Mouse (Mus musculus) testis, postnatal 14 days (tissue): Measurements from ENCODE around the gene Ankrd27.

Source experiments
- DNase-seq: peaks from one replicate; pipeline ENCODE4 v3.0.0; 2021; ENCODE audit warnings: low spot score

Ankrd27 gene

GRCm38 (mm10) chr7:35584068-35584785 is 1.8 kb upstream of the Ankrd27 start:
- no peak for DNase-seq

- DNase-seq = no peak
These were observed 1.3 kb upstream of the Ankrd27 start for GRCm38 (mm10) chr7:35584786-35585190.

DNA sequence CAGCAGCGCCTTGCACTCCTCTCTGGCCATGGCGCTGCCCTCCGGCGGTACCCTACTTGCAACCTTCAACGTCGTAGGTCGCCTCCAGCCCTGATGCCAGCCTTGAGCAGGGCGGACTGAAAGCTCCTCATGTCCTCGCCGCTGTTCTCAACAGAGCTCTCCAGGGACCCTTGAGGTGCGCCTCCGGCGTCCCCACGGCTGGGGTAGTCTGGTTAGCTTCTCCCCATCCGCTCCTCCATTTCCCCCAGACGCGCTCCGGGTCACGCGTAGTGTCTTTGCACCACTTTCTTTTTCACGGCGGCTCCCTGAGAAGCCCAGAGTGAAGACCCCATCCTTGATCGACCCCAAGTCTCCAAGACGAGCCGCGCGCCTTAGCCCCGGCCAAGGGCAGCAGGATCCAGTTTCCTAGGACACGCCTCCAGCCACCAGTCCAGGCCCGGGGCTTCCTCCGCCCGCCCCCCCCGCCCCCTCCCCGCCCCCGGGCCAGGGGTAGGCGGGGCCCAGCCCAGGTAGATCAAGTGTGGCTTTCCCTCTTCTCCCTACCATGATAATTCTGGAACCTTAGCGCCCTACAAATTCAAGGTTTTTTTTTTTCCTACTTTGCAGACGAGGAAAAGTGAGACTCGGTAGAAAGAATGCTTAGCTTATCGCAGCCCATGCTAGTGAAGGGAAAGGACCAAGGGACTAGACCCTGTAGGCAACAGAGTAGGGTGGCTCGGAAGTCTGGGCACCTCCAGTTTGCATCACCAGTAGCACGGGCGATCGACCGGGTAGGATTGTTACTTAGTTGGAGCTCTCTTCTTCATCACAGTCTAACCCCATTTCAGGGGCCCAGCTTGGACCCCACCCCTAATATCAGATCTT is 621 bp upstream of the Ankrd27 start, which contains the start of gene Rgs9bp:
Gene Rgs9bp, minus strand, starts transcription at position 392 of the 864 bp plus-strand sequence.
- peak; percentile 35 for DNase-seq

DNA sequence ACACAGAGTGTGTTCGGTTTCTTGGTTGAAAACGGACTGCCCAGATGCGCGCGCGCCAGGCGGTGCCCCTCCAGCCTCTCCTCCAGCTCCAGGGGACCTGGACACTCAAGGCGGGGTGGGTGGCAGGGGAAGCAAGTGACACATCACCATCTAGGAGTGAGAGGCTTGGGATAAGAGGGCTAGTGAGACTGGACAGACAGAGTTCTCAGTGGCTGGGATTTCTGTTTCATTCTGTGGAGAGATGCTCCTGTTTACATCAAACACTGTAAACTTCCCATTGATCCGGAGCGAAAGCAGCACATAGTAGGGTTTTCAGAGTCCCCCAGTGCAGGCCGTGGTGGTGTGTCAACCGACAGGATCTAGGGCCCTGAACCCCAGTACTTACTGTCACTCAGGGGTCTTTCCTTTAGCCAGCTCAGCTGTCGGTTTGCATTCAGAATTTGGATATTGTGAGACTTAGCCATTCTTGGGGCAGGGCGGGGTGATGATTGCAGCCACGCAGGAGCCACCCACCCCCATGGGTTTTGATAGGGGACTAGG is 932 bp downstream of the Ankrd27 start:
- DNase-seq = no peak

GRCm38 (mm10) chr7:35587728-35588127 is 1.7 kb downstream of the Ankrd27 start:
- no peak for DNase-seq

DNA sequence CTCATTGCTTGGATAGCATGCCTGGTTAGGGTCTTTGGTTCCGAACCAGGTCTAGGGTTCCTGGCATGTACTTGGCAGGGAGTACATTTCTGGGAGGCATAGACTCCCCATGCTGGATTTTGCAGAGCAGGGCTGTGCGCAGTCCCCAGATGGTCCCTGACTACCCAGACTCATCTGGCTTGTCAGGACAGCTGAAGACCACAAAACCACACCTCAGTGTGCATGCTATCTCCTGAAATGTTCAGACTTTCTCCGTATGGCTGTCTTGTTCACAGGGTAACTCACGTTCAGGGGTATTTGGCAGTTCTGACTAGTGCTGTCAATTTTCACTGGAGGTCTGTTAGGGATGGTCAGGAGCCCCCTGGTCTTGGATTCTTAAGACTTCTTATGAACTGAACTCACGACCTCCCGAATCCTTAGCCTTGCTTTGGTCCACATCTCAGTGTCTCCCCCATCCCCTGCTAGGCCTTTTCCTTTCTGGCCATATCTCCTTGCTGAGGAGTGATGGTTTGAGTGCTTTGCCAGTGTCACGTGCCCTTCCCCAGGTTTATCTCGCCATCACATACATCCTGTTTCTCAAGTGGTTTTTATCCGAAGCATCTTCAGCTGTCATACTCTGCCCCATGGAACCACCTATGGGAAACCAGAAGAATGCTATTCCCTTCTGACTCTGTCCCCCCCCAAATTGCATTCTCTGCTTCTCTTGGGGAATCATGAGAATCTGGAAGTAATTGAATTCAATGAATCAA is 2.8 kb downstream of the Ankrd27 start:
- DNase-seq = no peak

DNA sequence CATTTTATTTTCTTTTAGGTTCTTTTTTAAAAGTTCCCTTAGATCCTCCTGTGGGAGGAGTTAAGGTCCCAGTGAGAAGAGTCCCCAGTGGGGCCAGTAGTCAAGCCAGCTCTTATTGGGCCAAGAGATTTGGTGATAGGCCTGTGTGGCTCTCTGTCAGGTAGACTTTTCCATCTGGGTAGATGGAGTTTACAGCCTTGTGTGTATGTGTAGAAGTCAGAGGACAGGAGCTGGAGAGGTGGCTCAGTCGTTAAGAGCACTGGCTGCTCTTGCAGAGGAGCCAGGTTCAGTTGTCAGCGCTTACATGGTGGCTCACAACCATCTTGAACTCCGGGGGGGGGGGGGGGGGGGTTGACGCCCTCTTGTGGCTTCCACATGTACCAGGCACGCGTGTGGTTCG is 3.4 kb downstream of the Ankrd27 start:
- DNase-seq = no peak

DNA sequence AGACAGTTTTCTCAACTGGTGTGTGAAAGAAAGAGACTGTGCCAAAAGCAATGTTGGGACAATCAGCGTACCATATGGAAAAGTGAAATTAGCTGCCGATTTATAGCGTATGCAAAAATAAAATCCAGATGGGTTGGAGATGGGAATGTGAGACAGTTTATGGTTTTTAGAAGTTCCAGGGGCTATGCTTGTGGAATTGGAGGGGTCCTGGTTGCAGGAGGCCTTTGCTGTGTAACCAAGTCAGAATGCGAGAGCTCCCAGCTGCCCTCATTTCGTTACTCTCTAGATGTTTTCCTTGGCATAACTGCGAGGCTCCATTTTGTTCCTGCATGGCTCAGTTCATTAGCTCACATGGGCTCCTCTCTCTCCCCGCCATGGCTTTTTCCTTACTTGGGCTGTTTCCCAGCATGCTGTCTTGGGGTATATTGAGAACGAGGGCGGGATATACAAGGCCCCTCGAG is 4.7 kb downstream of the Ankrd27 start:
- no peak for DNase-seq

DNA sequence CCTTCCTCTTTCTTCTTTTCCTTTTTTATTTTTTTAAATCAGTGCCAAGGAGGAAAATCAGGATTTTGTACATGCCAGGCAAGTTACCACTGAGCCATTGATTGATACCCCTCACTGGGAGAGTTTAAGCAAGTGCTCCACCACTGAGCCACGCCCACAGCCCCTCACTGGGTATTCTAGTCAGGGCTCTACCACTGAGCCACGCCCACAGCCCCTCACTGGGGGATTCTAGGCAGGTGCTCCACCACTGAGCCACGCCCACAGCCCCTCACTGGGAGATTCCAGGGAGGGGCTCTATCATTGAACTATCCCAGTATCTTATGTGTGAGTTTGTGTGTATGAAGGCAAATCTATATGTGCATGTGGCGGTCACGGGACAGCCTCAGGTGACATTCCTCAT is 8.3 kb downstream of the Ankrd27 start:
- no peak for DNase-seq

DNA sequence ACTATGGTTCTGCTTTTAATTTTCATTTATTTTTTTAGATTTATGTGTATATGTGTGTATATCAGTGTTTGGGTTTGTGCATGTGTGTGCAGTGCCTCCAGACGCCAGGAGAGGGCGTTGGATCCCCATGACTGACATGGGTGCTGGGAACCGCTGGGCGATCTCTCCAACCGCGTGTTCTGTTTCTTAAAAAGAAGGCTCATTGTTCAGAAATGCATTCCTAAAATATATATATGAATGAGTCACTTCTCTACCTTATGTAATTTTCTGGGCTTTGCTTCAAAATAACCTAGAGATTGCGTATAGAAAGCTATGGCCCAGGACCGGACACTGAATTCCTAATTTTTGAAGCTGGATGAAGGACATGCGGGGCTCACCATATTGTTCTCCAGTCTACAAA is 13.4 kb downstream of the Ankrd27 start:
- DNase-seq = no peak

DNA sequence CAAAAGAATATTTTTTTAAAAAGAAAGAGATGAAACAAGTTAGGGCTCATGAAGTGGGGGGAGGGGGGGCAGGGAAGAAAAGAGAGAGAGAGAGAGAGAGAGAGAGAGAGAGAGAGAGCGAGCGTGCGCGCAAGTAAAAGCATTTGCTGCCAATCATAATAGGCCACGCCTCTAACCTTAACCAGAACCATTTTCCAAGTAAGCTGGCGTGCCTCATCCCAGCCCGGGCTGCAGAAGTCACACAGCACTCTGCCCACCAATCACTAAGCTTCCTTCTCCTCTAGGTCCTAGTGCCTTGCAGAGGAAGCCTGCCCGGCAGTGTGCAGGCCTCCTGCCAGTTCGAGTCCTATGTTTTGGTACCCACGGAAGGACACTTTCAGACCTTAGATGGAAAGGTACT is 14.0 kb downstream of the Ankrd27 start:
- DNase-seq = no peak

- DNase-seq = no peak
These were observed 15.1 kb downstream of the Ankrd27 start for GRCm38 (mm10) chr7:35601106-35601505.

DNA sequence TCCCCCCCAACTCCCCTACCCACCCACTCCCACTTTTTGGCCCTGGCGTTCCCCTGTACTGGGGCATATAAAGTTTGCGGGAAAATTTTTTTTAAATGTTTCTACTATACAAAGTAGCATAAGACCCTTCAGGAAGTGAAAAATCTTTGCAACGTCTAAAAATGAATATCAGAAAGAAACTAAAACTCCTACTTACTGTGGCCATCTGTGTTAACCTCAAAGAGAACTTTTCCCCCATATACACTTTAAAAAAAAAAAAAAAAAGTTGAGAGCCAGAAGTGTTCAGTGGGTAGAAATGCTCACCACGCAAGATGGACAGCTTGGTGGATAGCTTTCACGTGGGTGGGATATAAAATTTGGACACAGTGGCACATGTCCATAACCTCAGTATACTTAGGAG is 16.7 kb downstream of the Ankrd27 start:
- no peak for DNase-seq

DNA sequence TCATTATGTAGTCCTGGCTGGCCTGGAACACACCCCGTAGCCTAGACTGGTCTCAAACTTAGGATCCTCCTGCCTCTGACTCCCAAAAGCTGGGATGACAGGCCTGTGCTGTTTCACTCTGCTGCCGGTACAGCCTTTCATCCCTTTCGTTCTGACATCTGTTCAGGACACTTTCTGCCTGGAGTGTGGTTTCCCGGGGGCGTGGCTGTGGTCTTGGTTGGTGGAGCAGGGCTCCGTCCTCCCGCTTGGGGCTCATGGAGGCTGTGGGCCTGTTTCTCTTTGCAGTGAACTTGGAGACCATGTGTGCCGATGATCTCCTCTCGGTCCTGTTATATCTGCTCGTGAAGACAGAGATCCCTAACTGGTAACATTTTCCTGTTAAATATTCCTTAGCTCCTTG is 20.8 kb downstream of the Ankrd27 start:
- DNase-seq = no peak

DNA sequence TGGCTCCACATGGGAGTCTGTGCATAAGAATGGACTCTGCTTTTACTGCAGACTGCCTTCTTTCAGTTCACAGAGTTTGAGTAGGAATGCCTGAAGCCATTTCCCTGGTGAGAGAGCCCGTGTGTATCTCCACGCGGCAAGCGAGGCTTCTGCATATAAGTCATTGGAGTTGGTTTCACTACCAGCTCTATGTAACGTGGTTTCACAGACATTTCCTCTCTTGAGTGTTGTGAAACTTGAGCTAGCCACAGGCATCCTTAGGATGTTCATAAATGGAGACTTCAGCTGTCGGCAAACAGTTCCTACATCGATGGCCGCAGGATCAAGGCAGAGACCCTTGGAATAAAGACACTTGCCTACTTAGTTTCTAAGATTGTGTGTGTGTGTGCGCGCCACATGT is 23.2 kb downstream of the Ankrd27 start:
- no peak for DNase-seq

- no peak for DNase-seq
These were observed 31.5 kb downstream of the Ankrd27 start for GRCm38 (mm10) chr7:35617513-35617912.

GRCm38 (mm10) chr7:35622626-35623025 is 36.6 kb downstream of the Ankrd27 start:
- DNase-seq = no peak

GRCm38 (mm10) chr7:35626038-35626437 is 40.0 kb downstream of the Ankrd27 start:
- DNase-seq = no peak

GRCm38 (mm10) chr7:35627371-35627770 is 41.3 kb downstream of the Ankrd27 start:
- DNase-seq = no peak

DNA sequence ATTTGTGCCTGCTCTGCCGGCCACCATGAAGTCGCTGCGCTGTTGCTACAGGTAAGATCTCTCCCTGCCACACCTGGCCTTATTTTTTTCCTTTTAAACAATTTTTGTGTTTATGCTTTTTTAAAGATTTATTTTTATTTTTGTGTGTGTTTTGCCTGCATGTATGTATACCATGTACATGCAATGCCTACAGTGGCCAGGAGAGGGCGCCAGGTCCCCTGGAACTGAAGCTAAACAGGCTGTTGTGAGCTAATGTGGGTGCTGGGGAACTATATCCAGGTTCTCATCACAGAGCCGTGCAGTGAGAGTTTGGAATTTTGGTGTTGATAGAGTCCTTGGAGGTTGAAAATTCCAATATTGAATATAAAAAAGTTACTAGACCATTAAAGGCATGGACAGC is 42.5 kb downstream of the Ankrd27 start:
- DNase-seq = no peak

DNA sequence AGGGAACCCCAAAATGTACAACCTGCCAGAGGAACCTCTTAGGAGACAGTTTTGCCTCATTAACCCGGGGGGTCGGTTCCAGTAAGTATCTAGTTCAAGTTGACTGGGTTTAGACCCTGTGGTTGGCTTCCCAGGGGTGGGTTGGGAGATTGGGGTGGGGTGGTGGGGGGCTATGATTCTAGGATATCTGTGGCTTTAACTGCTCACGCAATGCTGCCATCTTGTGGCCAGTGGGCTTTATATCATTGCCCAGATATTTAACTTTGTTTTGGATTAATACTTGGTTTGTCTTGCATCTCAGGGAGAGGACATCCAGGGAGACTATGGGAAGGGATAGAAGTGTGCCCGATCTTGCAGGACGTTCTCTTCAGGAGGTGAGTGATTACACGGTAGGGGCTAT is 50.2 kb downstream of the Ankrd27 start:
- DNase-seq = no peak

DNA sequence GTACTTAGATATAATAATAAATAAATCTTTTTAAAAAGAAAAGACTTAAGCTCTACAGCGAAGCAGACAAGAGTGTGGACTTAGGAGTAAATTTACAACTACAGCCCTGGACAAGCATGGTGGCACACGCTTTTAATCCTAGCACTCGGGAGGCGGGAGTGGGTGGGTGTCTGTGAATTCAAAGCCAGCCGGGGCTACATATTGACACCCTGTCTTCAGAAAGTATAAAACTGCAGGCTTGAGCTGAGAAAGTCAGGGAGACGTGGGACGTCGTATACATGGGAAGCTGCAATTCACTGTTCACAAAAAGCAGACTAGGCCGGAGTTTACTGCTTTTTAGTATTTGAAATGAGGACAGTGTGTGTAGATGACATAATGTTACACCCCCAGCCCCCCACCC is 50.8 kb downstream of the Ankrd27 start:
- DNase-seq = no peak
